Mouse (Mus musculus): ENCODE data around the gene Gdi2. TPM values are rescaled to one million over a fixed set of nuclear protein-coding genes. Genes with fewer than 3 reads are reported as not detected.
"Not testable (repeated sequence)": the region's sequence is repeated elsewhere in the genome, so short reads cannot be mapped to it uniquely, and the experiment has no call there.

Gene Gdi2
- total RNA-seq (2014; rRNA removed) (250 and 268 TPM in 2 replicates), polyA plus RNA-seq (2012; rRNA removed) (146 and 159 TPM in 2 replicates)

GRCm38 (mm10) chr13:3537594-3538222 lies at the start of gene Gdi2:
Gene Gdi2 (plus strand): TSS chr13:3538063.
- WGBS: under 1% methylated on average over 40 of the region's 47 CpGs
- Histone ChIP-seq H3K36me3 (ENCODE audit: control insufficient read depth, insufficient read depth, low read length) (peaks cover 1% of the 10 kb centered on the region; the same call in 1 of the 2 replicates), H3K4me1 (ENCODE audit: control insufficient read depth, insufficient read depth, low read length) (peaks cover 8% of the 10 kb centered on the region), H3K4me3 (ENCODE audit: insufficient read depth, low read depth, low read length) (peak within 1 kb of the TSS; percentile 93), H3K27ac (replicated peaks; ENCODE audit: insufficient read depth, low read depth, low read length) (peak within 1 kb of the TSS; percentile 96), H3K27me3 (ENCODE audit: control insufficient read depth, insufficient read depth, low read length) (no peaks in the 10 kb centered on the region), H3K9ac (ENCODE audit: low read depth, low read length) (peak within 1 kb of the TSS; percentile 92), H3K79me2 (ENCODE audit: control insufficient read depth, insufficient read depth, low read length) (peaks cover 20% of the 10 kb centered on the region; the same call in 1 of the 2 replicates)
- peak; percentile 88 for DNase-seq (ENCODE audit: extremely low read depth, low read depth, low spot score)
- peak; percentile 59; the same call in 1 of the 2 replicates for TF ChIP-seq POLR2A (IDR thresholded peaks at IDR 0.05; ENCODE audit: extremely low read depth, insufficient read depth, low read length)
- TF ChIP-seq CTCF (IDR thresholded peaks at IDR 0.05; ENCODE audit: low read depth, low read length): no peak

- Histone ChIP-seq H3K36me3 (ENCODE audit: control insufficient read depth, insufficient read depth, low read length) (no peaks in the 10 kb centered on the region), H3K4me1 (ENCODE audit: control insufficient read depth, insufficient read depth, low read length) (no peaks in the 10 kb centered on the region), H3K9ac (ENCODE audit: low read depth, low read length) (no peak overlapping the region), H3K79me2 (ENCODE audit: control insufficient read depth, insufficient read depth, low read length) (no peaks in the 10 kb centered on the region), H3K4me3 (ENCODE audit: insufficient read depth, low read depth, low read length) (no peak overlapping the region), H3K27ac (replicated peaks; ENCODE audit: insufficient read depth, low read depth, low read length) (no peak overlapping the region), H3K27me3 (ENCODE audit: control insufficient read depth, insufficient read depth, low read length) (no peaks in the 10 kb centered on the region)
- WGBS: 96% methylated on average over 4 of the region's 4 CpGs
- DNase-seq (ENCODE audit: extremely low read depth, low read depth, low spot score): no peak
- no peak for TF ChIP-seq CTCF (IDR thresholded peaks at IDR 0.05; ENCODE audit: low read depth, low read length)
- no peak for TF ChIP-seq POLR2A (IDR thresholded peaks at IDR 0.05; ENCODE audit: extremely low read depth, insufficient read depth, low read length)
Observed at GRCm38 (mm10) chr13:3495526-3495925, 42.3 kb upstream of the Gdi2 start.

DNA sequence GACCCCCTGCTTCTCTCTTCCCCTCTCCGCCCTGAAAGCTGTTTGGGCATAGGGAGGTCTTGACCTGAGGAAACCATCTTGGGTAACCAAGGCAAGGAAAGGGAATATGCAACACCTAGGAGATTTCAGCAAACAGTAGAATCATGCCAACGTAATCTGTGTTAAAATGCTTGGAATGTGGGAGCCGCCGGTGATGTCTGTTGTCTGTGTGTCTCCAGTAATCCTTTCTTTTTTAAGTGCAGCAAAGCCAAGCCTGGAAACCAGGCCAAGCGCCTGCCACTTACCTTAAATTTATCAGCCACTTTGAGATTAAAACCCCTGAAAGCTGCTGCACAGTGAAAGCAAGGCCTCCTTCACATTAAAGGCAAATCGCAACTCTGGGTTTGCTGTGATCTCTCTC lies 36.8 kb upstream of the Gdi2 start:
- not testable (repeated sequence) for H3K36me3 ChIP-seq (ENCODE audit: control insufficient read depth, insufficient read depth, low read length); H3K79me2 ChIP-seq (ENCODE audit: control insufficient read depth, insufficient read depth, low read length); H3K9ac ChIP-seq (ENCODE audit: low read depth, low read length); H3K27ac ChIP-seq (replicated peaks; ENCODE audit: insufficient read depth, low read depth, low read length); H3K4me3 ChIP-seq (ENCODE audit: insufficient read depth, low read depth, low read length); DNase-seq (ENCODE audit: extremely low read depth, low read depth, low spot score); H3K4me1 ChIP-seq (ENCODE audit: control insufficient read depth, insufficient read depth, low read length); H3K27me3 ChIP-seq (ENCODE audit: control insufficient read depth, insufficient read depth, low read length)
- whole genome bisulfite sequencing: 71% methylated on average over 6 of the region's 6 CpGs

DNA sequence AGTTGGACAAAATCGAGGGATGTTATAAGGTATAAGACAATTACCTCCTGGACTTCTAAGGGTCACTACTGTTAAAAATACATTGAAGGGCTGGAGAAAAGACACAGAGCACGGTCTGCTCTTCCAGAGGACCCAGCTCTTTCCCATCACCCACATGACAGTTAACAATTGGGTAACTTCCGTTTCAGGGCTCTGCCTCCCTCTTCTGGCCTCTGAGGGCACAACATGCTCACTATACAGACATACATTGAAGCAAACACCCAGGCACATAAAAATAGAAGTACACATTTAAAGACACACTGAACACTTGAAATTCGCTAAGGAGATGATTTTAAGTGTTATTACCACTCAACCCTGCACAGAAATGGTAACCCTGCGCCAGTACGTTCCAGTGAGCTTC lies 22.5 kb upstream of the Gdi2 start:
- H3K4me1 ChIP-seq (ENCODE audit: control insufficient read depth, insufficient read depth, low read length); H3K9ac ChIP-seq (ENCODE audit: low read depth, low read length); H3K27ac ChIP-seq (replicated peaks; ENCODE audit: insufficient read depth, low read depth, low read length); H3K79me2 ChIP-seq (ENCODE audit: control insufficient read depth, insufficient read depth, low read length); H3K36me3 ChIP-seq (ENCODE audit: control insufficient read depth, insufficient read depth, low read length); H3K4me3 ChIP-seq (ENCODE audit: insufficient read depth, low read depth, low read length); H3K27me3 ChIP-seq (ENCODE audit: control insufficient read depth, insufficient read depth, low read length); DNase-seq (ENCODE audit: extremely low read depth, low read depth, low spot score): not testable (repeated sequence)
- peak; percentile 38; the same call in 1 of the 2 replicates for TF ChIP-seq CTCF (IDR thresholded peaks at IDR 0.05; ENCODE audit: low read depth, low read length)
- 75% methylated on average over 6 of the region's 6 CpGs for WGBS

DNA sequence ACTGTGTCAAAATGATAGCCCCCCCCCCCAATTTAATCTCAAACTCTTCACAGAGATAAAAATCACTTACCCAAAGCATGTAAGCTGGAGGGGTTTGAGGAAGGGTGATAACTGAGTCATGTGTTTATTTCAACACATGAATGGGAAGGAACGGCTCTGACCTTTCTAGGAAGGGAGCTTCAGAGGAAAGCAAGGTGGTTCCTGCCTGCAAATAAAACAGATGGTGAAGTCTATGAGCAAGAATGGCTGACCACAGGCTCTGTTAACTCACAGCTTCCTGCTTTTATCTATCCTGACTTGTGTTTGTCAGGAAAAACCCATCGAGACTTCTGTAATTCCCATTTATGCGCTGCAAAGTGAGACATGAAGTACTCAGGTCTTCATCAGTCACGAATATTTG lies 18.5 kb upstream of the Gdi2 start:
- H3K79me2 ChIP-seq (ENCODE audit: control insufficient read depth, insufficient read depth, low read length); H3K9ac ChIP-seq (ENCODE audit: low read depth, low read length); H3K27me3 ChIP-seq (ENCODE audit: control insufficient read depth, insufficient read depth, low read length); H3K27ac ChIP-seq (replicated peaks; ENCODE audit: insufficient read depth, low read depth, low read length); H3K4me1 ChIP-seq (ENCODE audit: control insufficient read depth, insufficient read depth, low read length); H3K36me3 ChIP-seq (ENCODE audit: control insufficient read depth, insufficient read depth, low read length); H3K4me3 ChIP-seq (ENCODE audit: insufficient read depth, low read depth, low read length); DNase-seq (ENCODE audit: extremely low read depth, low read depth, low spot score): not testable (repeated sequence)
- WGBS: 66% methylated on average over 4 of the region's 4 CpGs

DNA sequence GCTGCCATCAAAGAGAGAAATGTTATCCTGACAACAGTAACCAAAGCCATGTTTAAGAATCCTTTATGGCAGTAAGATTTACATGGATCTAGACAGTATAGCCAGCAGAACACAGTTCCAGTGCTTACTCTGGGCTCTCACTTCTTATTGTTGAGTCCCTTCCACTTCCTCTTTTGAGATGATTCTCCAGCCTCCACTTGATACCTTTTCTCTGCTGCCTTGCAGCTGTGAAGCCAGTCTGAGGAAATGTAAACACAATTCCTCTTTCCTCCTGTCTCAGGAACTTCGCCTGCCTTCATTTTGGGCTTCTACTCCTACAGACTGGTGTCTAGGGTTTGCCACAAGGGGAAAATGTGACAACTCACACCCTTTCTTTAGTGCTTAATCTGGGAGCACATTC lies 17.9 kb upstream of the Gdi2 start:
- H3K79me2 ChIP-seq (ENCODE audit: control insufficient read depth, insufficient read depth, low read length); H3K36me3 ChIP-seq (ENCODE audit: control insufficient read depth, insufficient read depth, low read length); H3K4me3 ChIP-seq (ENCODE audit: insufficient read depth, low read depth, low read length); H3K27me3 ChIP-seq (ENCODE audit: control insufficient read depth, insufficient read depth, low read length); H3K4me1 ChIP-seq (ENCODE audit: control insufficient read depth, insufficient read depth, low read length); H3K27ac ChIP-seq (replicated peaks; ENCODE audit: insufficient read depth, low read depth, low read length); DNase-seq (ENCODE audit: extremely low read depth, low read depth, low spot score); H3K9ac ChIP-seq (ENCODE audit: low read depth, low read length): not testable (repeated sequence)
- 48% methylated on average over 1 of the region's 1 CpGs for WGBS
